Mouse (Mus musculus) heart, adult 2 months (tissue): Measurements from ENCODE around the gene Cmya5.

ENCODE experiments used
- CTCF ChIP-seq: fragments of 200-600 bp; IDR thresholded peaks from 2 replicates; pipeline ENCODE4 v1.8.1; 2022; ENCODE audit warnings: antibody characterized with exemption, mild to moderate bottlenecking, moderate library complexity
- EP300 ChIP-seq: fragments of 200-500 bp; IDR thresholded peaks from 2 replicates; pipeline ENCODE4 v1.6.1; 2011; ENCODE audit warnings: low read depth, low read length, control low read depth; ENCODE audit not compliant: insufficient read depth
- POLR2A ChIP-seq: fragments of 200-500 bp; IDR thresholded peaks from 2 replicates; pipeline ENCODE4 v1.6.1; 2011; ENCODE audit warnings: mild to moderate bottlenecking, low read depth, low read length, control low read depth; ENCODE audit not compliant: insufficient read depth

DNA sequence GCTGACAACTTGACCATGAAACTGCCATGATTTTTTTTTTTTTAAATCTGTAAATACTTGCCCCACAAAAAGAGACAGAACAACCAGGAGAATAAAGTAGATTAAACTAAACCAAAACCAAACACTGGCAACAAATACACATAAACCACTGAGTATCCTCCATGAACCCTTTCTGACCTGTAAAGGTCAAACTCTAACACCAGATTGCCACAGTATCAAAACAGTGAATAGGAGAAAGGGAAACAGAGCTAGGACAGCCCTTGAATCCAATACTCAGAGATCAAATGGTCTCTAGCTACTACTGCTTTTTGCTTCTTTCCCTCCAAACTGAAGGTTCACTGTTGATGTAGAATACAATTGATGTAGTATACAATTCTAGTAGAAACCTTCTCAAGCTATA, 33.0 kb upstream of the Cmya5 start:
- TF ChIP-seq CTCF (no peak), EP300 (no peak), POLR2A (no peak)
